Mouse (Mus musculus) liver, adult (tissue): ENCODE results near the gene Mcm3ap.

Experiments
- GATA4 ChIP-seq: IDR thresholded peaks from 2 replicates; pipeline ENCODE4 v1.6.1; 2014; ENCODE audit warnings: mild to moderate bottlenecking, low read length; ENCODE audit not compliant: insufficient replicate concordance

Mcm3ap gene

DNA sequence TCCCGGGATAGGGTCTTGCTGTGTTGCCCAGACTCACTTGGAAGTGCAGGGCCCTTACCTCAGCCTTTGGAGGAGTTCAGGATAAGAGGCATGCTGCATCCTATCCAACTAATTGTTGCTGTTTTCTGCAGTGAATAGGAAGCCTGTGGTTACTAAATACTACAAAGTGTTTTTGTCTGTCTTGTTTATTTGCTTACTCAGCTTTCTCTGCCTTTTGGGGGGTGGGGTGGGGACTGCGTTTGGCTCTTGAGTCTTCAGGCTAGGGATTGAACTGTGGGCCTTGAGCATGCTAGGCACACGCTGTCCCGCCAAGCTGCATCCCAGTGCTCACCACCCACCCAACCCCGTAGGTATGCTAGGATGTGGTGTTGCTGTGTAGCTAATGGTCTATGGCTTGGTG is 5.0 kb downstream of the Mcm3ap start:
- TF ChIP-seq GATA4: no peak

DNA sequence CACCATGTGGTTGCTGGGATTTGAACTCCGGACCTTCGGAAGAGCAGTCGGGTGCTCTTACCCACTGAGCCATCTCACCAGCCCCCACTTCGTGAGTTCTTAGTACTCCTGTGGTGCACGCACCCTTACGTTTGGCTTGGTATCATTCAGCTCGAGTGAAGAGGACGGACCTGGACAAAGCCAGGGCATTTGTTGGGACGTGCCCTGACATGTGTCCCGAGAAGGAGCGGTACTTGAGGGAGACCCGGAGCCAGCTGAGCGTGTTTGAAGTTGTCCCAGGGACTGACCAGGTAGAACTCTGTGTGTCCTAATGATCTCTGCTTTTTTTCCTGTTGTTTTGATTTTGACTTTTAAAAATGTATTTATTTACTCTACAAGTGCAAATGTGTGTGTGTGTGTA is 12.1 kb downstream of the Mcm3ap start:
- TF ChIP-seq GATA4: no peak

DNA sequence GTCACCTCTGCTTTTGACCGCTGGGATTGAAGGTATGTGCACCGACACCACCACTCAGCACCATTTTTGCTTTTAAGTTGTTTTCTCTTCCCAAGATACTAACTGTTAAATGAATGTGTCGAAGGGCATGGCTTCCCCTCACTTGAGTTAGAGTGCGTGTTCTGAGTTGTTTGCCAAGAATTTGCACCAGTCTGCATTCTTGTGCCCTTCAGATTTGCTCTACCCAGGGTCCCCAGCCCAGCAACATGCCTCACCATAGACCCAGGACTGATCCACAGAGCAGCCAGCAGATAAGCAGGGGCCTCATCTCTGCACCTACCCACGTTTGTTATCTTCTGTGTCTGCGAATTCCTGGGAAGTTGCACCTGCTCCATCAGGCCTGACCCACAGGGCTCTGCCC is 12.8 kb downstream of the Mcm3ap start:
- no peak for TF ChIP-seq GATA4

DNA sequence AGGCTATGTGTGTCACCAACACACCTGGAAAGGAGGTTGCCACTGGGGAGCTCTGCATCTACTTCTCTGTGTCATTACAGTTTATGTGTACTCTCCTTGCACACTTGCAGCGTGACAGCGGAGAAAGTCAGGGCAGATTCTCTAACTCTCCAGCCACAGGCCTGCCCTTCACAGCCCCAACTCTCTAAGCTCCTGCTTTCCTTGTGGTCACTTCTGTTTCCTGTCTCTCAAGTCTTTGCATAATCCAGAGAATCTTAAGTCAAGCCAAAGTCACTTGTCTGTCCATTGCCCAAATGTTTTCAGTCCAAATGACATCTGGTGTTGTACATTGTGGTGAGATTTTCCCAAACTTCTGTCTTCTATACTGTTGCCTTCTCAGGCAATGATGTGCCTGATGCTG is 17.6 kb downstream of the Mcm3ap start:
- no peak for TF ChIP-seq GATA4

DNA sequence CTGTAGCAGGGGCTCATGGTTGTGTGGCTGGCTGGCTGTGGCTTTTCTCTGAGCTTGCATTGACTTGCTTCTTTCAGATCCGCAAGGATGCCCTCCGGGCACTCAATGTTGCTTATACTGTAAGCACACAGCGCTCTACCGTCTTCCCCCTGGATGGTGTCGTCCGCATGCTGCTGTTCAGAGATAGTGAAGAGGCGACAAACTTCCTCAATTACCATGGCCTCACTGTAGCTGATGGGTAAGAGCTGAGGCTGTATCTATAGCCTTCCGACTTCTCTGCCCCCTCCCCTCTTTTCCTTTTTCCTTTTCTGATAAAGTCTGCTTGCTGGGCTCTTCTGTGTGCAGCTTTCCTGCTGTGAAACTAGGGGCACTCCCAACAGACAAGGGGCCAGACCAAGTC is 19.5 kb downstream of the Mcm3ap start:
- no peak for TF ChIP-seq GATA4

DNA sequence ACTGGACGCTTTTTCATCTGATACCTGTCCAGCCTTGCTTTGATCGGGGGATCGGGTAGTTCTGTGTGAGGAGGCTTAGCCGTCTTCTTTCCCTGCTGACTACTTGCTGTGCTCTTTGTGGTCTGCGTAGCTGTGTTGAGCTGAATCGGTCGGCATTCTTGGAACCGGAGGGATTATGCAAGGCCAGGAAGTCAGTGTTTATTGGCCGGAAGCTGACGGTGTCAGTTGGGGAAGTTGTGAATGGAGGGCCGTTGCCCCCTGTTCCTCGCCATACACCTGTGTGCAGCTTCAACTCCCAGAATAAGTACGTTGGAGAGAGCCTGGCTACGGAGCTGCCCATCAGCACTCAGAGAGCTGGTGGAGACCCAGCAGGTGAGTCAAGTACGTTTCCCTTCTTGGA is 20.5 kb downstream of the Mcm3ap start:
- TF ChIP-seq GATA4: no peak

DNA sequence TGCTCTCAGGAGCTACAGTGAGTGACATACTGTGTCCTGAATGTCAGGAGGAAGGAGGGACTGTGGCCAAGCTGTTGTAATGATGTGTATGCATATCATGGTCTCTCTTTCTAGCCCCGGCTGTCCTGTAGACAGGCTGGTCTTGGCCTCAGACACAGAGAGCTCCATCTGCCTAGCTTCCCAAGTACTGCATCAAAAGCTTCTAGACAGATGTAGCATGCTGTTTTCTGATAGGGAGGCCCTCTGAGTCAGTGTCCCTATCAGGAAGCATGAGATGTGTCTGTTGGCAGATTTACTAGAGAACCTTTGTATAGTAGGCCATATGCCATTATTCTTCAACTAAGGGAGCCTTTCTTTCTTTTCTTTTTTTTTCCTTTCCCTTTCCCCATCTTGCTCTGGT is 24.8 kb downstream of the Mcm3ap start:
- no peak for TF ChIP-seq GATA4

DNA sequence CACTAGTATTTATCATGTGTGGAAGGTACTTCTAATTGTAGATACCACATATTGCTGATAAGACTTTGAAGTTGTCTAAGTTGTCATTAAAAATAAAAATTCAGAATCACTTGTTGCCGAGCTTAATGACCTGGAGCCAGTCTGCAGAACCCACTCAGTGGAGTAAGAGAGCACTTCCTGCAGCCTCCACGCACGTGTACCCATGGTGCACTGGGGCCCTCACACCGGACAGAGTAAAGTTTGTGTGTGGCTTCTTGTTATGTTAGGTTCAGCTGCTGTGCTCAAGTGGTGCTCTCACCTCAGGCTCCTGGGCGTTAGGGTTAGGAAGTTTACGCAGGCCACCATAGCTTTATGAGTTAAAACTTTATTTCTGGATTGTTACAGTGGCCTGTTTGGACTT is 26.8 kb downstream of the Mcm3ap start:
- TF ChIP-seq GATA4: no peak

DNA sequence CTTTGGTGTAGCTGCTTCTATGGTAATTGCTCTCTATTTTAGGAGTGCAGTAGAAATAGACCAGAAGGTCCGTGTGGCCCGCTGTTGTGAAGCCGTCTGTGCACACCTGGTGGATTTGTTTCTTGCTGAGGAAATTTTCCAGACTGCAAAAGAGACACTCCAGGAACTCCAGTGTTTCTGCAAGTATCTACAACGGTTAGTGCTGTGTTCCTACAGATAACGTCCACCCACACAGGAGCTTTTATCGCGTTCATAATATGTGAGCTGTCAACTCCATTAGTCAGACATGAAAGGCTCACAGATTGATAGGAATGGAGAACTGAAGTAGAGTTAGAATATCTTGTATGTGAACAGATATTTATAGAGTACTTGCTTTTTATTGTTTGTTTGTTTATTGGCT is 27.6 kb downstream of the Mcm3ap start:
- no peak for TF ChIP-seq GATA4

DNA sequence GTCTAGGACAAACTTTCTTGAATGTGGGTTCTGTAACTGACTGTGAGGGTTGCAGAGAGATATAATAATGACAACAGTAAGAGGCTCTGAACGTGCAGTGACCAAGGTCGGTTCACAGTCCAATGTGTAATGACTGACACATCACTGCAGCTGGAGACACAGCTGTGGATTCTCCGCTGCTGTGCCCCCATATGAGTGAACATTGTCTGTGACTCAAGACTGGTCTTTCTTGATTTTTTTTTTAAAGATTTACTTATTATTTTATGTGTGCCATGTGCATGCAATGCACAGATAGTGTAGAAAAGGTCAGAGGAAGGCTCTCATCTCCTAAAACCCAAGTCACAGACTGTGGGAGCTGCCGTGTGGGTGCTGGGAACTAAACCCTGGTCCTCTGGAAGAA is 28.8 kb downstream of the Mcm3ap start:
- no peak for TF ChIP-seq GATA4

DNA sequence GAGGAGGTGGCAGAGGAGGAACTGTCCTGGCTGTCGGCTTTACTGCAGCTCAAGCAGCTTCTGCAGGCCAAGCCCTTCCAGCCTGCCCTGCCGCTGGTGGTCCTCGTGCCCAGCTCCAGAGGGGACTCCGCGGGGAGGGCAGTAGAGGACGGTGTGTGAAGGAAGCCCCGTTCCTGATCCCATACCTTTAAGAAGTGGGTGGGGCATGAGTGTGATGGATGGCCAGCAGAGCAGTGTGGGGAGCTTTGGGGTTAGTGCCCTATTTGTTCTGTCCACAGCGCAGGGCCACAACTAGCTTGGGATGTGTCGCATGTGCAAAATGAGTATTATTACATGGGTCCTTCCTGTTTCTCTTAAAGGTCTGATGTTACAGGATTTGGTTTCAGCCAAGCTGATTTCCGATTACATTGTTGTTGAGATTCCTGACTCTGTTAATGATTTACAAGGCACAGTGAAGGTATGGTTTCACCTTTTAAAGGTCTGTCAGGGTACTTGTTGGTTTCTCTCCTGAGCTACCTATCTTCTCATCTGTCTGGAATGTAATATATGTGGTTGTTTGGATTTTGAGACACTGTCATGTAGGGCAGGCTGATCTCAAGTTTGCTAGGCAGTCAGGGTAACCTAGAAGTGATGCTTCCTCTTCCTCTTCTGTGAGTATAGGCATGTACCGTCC is 35.7 kb downstream of the Mcm3ap start:
- no peak for TF ChIP-seq GATA4

DNA sequence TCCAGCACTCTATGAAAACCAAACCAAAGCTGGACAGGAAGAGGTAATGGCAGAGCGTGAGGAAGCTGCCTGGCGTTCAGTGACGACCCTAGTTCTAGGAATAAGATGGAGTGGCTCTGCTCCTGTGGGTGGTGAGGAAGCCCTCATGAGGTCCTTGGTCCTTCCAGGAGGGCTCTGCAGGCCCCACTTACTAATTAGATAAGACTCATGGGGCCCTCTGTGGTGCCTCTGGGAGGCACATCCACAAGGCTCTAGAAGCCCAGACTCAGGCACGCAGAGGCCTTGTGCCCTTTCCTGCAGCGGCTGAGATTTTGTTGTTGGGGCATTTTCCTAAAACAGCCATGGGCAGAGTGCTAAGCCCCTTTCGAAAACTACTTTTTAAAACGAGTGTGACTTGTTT is 37.1 kb downstream of the Mcm3ap start:
- no peak for TF ChIP-seq GATA4

DNA sequence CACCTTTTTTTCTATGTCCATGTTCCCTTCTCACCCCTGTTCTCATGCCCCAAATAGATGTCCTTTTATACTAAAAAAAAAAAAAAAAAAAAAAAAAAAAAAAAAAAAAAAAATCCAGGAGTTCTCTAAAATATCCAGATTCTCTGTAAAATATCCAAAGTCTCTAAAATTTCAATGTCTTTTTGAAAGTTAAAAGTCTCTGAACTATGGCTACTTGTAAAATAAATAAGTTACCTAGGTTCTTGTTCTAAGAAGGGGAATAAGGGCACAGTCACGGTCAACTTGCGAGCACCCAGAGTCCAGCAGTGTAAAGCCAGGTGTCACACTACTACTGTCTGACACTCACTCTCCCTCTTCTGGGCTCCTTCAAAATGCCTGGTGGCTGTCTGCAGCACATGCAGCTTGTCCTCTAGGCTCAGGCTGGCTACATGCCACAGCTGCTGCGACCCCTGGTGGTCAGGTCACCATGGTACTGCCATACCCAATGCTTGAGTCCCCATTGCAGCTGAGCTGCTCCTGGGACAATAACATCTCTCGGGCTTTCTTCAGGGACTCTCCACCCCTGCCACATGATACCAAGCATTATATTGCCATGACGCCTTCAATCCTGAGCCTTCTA is 44.3 kb downstream of the Mcm3ap start:
- TF ChIP-seq GATA4: no peak

DNA sequence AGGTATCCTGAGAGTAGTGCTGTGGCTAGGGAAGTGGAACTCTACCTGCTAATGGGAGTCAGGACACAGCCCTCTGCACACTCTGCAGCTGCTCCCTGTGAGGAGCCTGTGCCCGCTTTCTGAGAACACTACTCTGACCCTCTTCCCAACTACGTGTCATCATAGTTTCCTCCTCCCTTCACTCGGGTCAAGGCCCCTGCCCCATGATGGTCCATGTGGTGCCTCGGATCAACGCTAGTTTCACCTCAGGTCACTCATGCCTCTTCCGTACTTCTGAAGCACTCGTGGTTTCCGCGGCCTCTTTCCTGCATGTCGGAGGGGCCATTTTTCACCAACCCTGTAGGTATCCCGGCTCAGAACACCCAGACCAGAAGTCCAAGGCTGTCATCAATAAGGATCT is 62.2 kb downstream of the Mcm3ap start:
- no peak for TF ChIP-seq GATA4

DNA sequence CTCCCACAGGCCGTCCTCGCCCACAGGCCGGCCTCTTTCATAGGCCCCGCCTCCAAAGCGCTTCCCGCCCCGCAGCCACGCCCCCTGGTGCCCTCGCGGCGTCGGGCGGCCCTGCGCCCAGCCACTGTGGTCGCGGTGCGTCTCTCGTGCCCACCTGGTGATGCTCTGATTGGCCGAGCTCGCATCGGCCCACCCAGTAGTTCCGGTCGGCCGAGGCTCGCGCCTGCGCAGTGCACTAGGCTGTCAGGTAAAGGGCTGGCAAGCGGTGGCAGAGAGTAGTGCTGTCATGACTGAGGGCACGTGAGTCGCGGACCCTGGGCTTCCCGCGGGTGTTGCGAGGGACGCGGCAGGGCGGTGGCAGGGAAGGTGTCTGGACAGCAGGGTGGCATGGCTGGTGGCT is 62.6 kb downstream of the Mcm3ap start, which contains the start of gene Lss:
Lss (plus strand) TSS at position 214 of the 400 bp plus-strand sequence.
- TF ChIP-seq GATA4: no peak

DNA sequence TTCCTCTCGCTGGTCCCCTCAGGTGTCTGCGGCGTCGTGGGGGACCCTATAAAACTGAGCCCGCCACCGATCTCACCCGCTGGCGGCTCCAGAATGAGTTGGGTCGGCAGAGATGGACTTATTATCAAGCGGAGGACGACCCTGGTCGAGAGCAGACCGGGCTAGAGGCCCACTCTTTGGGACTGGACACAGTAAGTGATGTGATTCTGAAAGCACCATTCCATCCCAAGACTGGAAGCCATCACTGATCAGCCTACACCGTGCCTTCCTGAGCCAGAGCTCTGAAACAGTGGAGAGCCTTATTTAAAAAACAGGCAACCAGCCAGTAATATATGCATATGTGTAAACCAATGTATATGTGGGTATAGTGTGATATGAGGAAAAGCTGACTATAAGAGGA is 63.1 kb downstream of the Mcm3ap start:
- TF ChIP-seq GATA4: no peak

DNA sequence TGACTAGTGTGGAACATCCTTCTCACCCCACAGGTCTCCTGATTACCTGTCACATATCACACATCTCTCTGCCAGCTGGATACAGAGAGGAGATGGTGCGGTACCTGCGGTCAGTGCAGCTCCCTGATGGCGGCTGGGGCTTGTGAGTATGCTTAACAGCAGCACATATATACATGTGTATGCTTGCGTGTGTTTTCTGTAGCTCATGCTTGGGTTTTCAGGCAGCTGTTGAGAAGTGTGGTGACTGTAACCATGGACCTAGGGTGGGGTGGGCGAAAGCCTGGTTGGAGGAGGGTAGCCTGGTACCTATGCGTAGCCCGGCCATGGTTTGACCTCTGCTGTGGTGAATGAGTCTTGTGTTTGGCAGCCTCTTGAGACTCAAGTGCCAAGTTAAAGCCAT is 66.8 kb downstream of the Mcm3ap start:
- TF ChIP-seq GATA4: no peak

DNA sequence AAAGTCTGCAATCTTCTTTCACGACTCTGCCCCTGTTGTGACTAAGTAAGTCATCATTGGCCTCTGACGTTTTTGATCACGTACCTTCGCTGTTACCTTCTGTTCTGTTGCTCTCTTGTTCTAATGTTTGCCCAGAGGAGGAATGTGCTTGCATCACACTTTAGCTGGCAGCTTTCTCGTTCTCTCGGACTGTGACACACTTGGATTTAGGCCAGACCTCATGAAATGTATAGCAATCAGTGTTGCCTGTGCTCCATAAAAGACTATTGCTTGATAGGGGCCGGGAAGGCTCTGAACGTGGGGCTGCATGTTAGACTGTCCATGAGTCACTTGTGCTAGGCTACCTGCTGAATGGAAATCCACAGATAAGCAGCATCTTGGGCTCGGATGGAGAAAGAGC is 68.9 kb downstream of the Mcm3ap start:
- no peak for TF ChIP-seq GATA4
